Mouse (Mus musculus) CD4-positive, CD25-positive, alpha-beta regulatory T cell, adult 4 months (primary cell): ENCODE measurements around the gene Ube2j2. TPM values are rescaled to one million over a fixed set of nuclear protein-coding genes. Genes with fewer than 3 reads are reported as not detected.

Source experiments
- ATAC-seq: one replicate; pipeline ENCODE4 v1.8.0; 2017
- polyA plus RNA-seq, 2 experiments: library from polyadenylated mRNA; unstranded; fragments of 100-300 nt; shearing (Covaris generic); gene quantifications; one replicate each; pipeline ENCODE4 v1.2.1; 2017

Gene Ube2j2
- polyA plus RNA-seq, 2 experiments from 2014 or later, result 21.6 to 29.7 TPM

- no peak for ATAC-seq
Observed at GRCm38 (mm10) chr4:155964396-155964795, 20.8 kb downstream of the Ube2j2 start.

- ATAC-seq, result no peak
Observed at GRCm38 (mm10) chr4:155969043-155969653, 25.5 kb downstream of the Ube2j2 start.

- ATAC-seq, result no peak
Observed at GRCm38 (mm10) chr4:155970286-155970685, 26.7 kb downstream of the Ube2j2 start.

GRCm38 (mm10) chr4:155972651-155973050, 29.0 kb downstream of the Ube2j2 start:
- ATAC-seq, result no peak

- no peak for ATAC-seq
Observed at GRCm38 (mm10) chr4:155973239-155973638, 29.6 kb downstream of the Ube2j2 start.

- no peak for ATAC-seq
Observed at GRCm38 (mm10) chr4:155981436-155982082, 37.9 kb downstream of the Ube2j2 start.

- ATAC-seq, result no peak
Observed at GRCm38 (mm10) chr4:155983788-155984187, 40.2 kb downstream of the Ube2j2 start.

GRCm38 (mm10) chr4:155991211-155991907, 47.7 kb downstream of the Ube2j2 start:
- no peak for ATAC-seq

- no peak for ATAC-seq
Observed at GRCm38 (mm10) chr4:155991908-155992230, 48.2 kb downstream of the Ube2j2 start.

GRCm38 (mm10) chr4:155992241-155992905, 48.7 kb downstream of the Ube2j2 start, which contains the start of the genes B3galt6 and Sdf4:
Gene B3galt6, minus strand, starts transcription at chr4:155992649.
Gene Sdf4, plus strand, starts transcription at chr4:155992872.
- ATAC-seq, result peak; percentile 79

GRCm38 (mm10) chr4:155992906-155993547, 49.4 kb downstream of the Ube2j2 start:
- ATAC-seq, result peak; percentile 82

- ATAC-seq, result no peak
Observed at GRCm38 (mm10) chr4:155993606-155994005, 50.0 kb downstream of the Ube2j2 start.

- ATAC-seq, result peak; percentile 86
Observed at GRCm38 (mm10) chr4:156004109-156004508, 60.5 kb downstream of the Ube2j2 start.

GRCm38 (mm10) chr4:156008369-156008768, 64.7 kb downstream of the Ube2j2 start:
- ATAC-seq, result peak; percentile 50

Other genes with a start within 250 kb of the Ube2j2 start
- gene Fndc10, start 249.5 kb upstream of the Ube2j2 start, polyA plus RNA-seq, result 1 to 10 TPM in 1 of 2 experiments, under 1 TPM in 1; 0.59 to 1.4 TPM
- 100 to 1,000 TPM; 153 to 164 TPM for gene Ssu72, start 239.0 kb upstream of the Ube2j2 start, polyA plus RNA-seq
- under 1 TPM in 1 of 2 experiments, not detected in 1; 0.24 TPM for gene Tmem240, start 209.0 kb upstream of the Ube2j2 start, polyA plus RNA-seq
- 10 to 100 TPM; 22.9 to 32.9 TPM for gene Atad3a, start 182.7 kb upstream of the Ube2j2 start, polyA plus RNA-seq
- gene Vwa1, start 169.1 kb upstream of the Ube2j2 start, polyA plus RNA-seq, result under 1 TPM in 1 of 2 experiments, not detected in 1; 0.23 TPM
- gene Tmem88b, start 158.0 kb upstream of the Ube2j2 start, polyA plus RNA-seq, result not detected
- gene Ankrd65, start 153.4 kb upstream of the Ube2j2 start, polyA plus RNA-seq, result not detected
- gene Mrpl20, start 141.0 kb upstream of the Ube2j2 start, polyA plus RNA-seq, result 100 to 1,000 TPM; 117 to 130 TPM
- 100 to 1,000 TPM in 1 of 2 experiments, 10 to 100 TPM in 1; 99.1 to 124 TPM for gene Ccnl2, start 131.3 kb upstream of the Ube2j2 start, polyA plus RNA-seq
- 100 to 1,000 TPM; 167 to 217 TPM for gene Aurkaip1, start 112.6 kb upstream of the Ube2j2 start, polyA plus RNA-seq
- gene Mxra8, start 104.2 kb upstream of the Ube2j2 start, polyA plus RNA-seq, result 1 to 10 TPM; 2.1 to 2.3 TPM
- 1 to 10 TPM; 2.2 to 4.7 TPM for gene Dvl1, start 96.4 kb upstream of the Ube2j2 start, polyA plus RNA-seq
- gene Tas1r3, start 80.5 kb upstream of the Ube2j2 start, polyA plus RNA-seq, result under 1 TPM; 0.62 to 0.66 TPM
- gene Cptp, start 74.4 kb upstream of the Ube2j2 start, polyA plus RNA-seq, result 10 to 100 TPM; 17.0 to 20.1 TPM
- gene Ints11, start 74.3 kb upstream of the Ube2j2 start, polyA plus RNA-seq, result 100 to 1,000 TPM in 1 of 2 experiments, 10 to 100 TPM in 1; 93.4 to 109 TPM
- 10 to 100 TPM; 22.1 to 27.6 TPM for gene Pusl1, start 52.0 kb upstream of the Ube2j2 start, polyA plus RNA-seq
- gene Acap3, start 52.0 kb upstream of the Ube2j2 start, polyA plus RNA-seq, result 1 to 10 TPM; 3.2 to 4.1 TPM
- gene C1qtnf12, start 18.5 kb downstream of the Ube2j2 start, polyA plus RNA-seq, result 1 to 10 TPM; 7.6 TPM
- 1 to 10 TPM in 1 of 2 experiments, under 1 TPM in 1; 0.92 to 1.3 TPM for gene B3galt6, start 48.8 kb downstream of the Ube2j2 start, polyA plus RNA-seq
- gene Sdf4, start 49.0 kb downstream of the Ube2j2 start, polyA plus RNA-seq, result 100 to 1,000 TPM; 528 to 589 TPM
- gene Tnfrsf4, start 70.0 kb downstream of the Ube2j2 start, polyA plus RNA-seq, result 1,000 to 10,000 TPM; 1,065 to 1,393 TPM
- 100 to 1,000 TPM; 745 to 823 TPM for gene Tnfrsf18, start 82.3 kb downstream of the Ube2j2 start, polyA plus RNA-seq
- gene Ttll10, start 115.6 kb downstream of the Ube2j2 start, polyA plus RNA-seq, result under 1 TPM; 0.35 to 0.81 TPM
- 10 to 100 TPM; 17.4 to 29.4 TPM for gene 9430015G10Rik, start 166.2 kb downstream of the Ube2j2 start, polyA plus RNA-seq
- gene Rnf223, start 186.7 kb downstream of the Ube2j2 start, polyA plus RNA-seq, result not detected